Mouse (Mus musculus): ENCODE data around the gene Imp4. TPM values are rescaled to one million over a fixed set of nuclear protein-coding genes. Genes with fewer than 3 reads are reported as not detected.

The Imp4 gene
- polyA plus RNA-seq, 1 experiment from 2014 or later: 102 TPM

DNA sequence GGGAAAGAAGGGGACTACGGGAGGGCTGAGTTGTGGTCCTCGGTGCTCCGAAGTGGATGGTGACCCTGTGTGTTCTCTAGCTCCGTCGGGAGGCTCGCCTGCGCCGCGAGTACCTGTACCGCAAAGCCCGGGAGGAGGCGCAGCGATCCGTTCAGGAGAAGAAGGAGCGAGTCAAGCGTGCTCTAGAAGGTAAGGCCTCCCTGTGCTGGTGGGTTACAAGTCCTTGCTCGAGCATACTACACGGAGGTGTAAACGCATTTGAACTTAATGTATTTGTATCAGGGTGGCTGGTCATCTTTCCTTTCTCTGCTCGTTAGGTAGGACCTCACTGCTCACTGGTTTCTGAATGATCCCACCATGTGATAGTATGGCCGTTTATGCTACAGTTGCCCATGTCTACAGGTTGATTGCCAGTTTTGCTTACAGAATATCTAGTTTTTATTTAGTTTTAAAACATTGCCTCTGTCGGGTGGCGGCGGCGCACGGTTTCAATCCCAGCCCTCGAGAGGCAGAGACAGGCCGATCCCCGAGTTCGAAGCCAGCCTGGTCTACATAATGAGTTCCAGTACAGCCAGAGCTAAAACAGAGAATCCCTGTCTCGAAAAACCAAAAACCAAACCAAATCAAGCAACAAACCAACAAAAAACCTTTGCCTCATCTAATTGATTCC, 445 bp downstream of the Imp4 start:
- Histone ChIP-seq H3K9me3 (ENCODE audit: control insufficient read depth, low read length) (no peaks in the 10 kb centered on the region), H3K27ac (ENCODE audit: low read depth, low read length) (peak overlapping the region; percentile 62), H3K9ac (ENCODE audit: low read depth, low read length) (peak overlapping the region; percentile 76), H3K36me3 (ENCODE audit: control insufficient read depth, insufficient read depth, low read length) (peaks cover 35% of the 10 kb centered on the region), H3K27me3 (ENCODE audit: control insufficient read depth, insufficient read depth, low read length) (no peaks in the 10 kb centered on the region), H3K4me2 (replicated peaks; ENCODE audit: low read depth, low read length) (peak overlapping the region; percentile 68), H3K4me3 (ENCODE audit: low read length) (peak overlapping the region; percentile 75), H3K4me1 (ENCODE audit: control insufficient read depth, insufficient read depth, low read length) (peaks cover 9% of the 10 kb centered on the region)
- 8% methylated on average over 31 of the region's 31 CpGs for WGBS
- peak; percentile 54 for ATAC-seq (ENCODE audit: low FRiP score, low TSS enrichment)

DNA sequence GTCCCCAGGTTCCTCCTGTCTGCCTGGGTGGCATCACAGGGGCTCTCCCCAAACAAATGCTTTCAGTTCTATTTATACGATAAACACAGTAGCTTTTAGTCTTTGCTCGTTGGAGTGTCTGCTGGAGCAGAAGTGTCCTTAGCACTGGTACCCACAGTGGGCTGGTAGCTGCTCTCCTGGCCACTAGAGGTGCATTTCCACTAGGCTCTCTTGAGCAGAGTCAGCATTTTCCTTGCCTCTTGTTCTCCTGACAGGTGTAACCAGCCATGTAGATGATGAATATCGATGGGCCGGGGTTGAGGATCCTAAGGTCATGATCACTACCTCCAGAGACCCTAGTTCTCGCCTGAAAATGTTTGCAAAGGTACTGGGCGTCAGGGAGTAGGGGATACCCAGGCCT, 3.5 kb downstream of the Imp4 start:
- Histone ChIP-seq H3K4me1 (ENCODE audit: control insufficient read depth, insufficient read depth, low read length) (peaks cover 9% of the 10 kb centered on the region), H3K36me3 (ENCODE audit: control insufficient read depth, insufficient read depth, low read length) (peaks cover 52% of the 10 kb centered on the region), H3K9me3 (ENCODE audit: control insufficient read depth, low read length) (no peaks in the 10 kb centered on the region), H3K9ac (ENCODE audit: low read depth, low read length) (no peak overlapping the region), H3K4me3 (ENCODE audit: low read length) (no peak overlapping the region), H3K4me2 (replicated peaks; ENCODE audit: low read depth, low read length) (no peak overlapping the region), H3K27me3 (ENCODE audit: control insufficient read depth, insufficient read depth, low read length) (no peaks in the 10 kb centered on the region), H3K27ac (ENCODE audit: low read depth, low read length) (no peak overlapping the region)
- 94% methylated on average over 6 of the region's 6 CpGs for WGBS
- ATAC-seq (ENCODE audit: low FRiP score, low TSS enrichment): no peak

- ATAC-seq (ENCODE audit: low FRiP score, low TSS enrichment): no peak
- no peak overlapping the region for H3K9ac ChIP-seq (ENCODE audit: low read depth, low read length)
- H3K27ac ChIP-seq (ENCODE audit: low read depth, low read length): no peak overlapping the region
- no peak overlapping the region for H3K4me3 ChIP-seq (ENCODE audit: low read length)
- H3K4me1 ChIP-seq (ENCODE audit: control insufficient read depth, insufficient read depth, low read length): no peaks in the 10 kb centered on the region
- peaks cover 21% of the 10 kb centered on the region; the same call in 1 of the 2 replicates for H3K27me3 ChIP-seq (ENCODE audit: control insufficient read depth, insufficient read depth, low read length)
- H3K9me3 ChIP-seq (ENCODE audit: control insufficient read depth, low read length): no peaks in the 10 kb centered on the region
- no peak overlapping the region for H3K4me2 ChIP-seq (replicated peaks; ENCODE audit: low read depth, low read length)
- H3K36me3 ChIP-seq (ENCODE audit: control insufficient read depth, insufficient read depth, low read length): no peaks in the 10 kb centered on the region
- 28% methylated on average over 8 of the region's 8 CpGs for WGBS
Observed at GRCm38 (mm10) chr1:34458431-34458830, 18.8 kb downstream of the Imp4 start.

- Histone ChIP-seq H3K27me3 (ENCODE audit: control insufficient read depth, insufficient read depth, low read length) (peaks cover 21% of the 10 kb centered on the region; the same call in 1 of the 2 replicates), H3K36me3 (ENCODE audit: control insufficient read depth, insufficient read depth, low read length) (no peaks in the 10 kb centered on the region), H3K9ac (ENCODE audit: low read depth, low read length) (peak within 1 kb of the TSS; percentile 34; the same call in 1 of the 2 replicates), H3K4me3 (ENCODE audit: low read length) (peak within 1 kb of the TSS; percentile 50), H3K9me3 (ENCODE audit: control insufficient read depth, low read length) (no peaks in the 10 kb centered on the region), H3K4me2 (replicated peaks; ENCODE audit: low read depth, low read length) (peak within 1 kb of the TSS; percentile 75), H3K27ac (ENCODE audit: low read depth, low read length) (no peak within 1 kb of the TSS), H3K4me1 (ENCODE audit: control insufficient read depth, insufficient read depth, low read length) (no peaks in the 10 kb centered on the region)
- ATAC-seq (ENCODE audit: low FRiP score, low TSS enrichment): peak; percentile 93
- WGBS: under 1% methylated on average over 48 of the region's 48 CpGs
Observed at GRCm38 (mm10) chr1:34459284-34460060, 19.8 kb downstream of the Imp4 start, which contains the start of gene Ptpn18. TSS of gene Ptpn18 (plus strand) at chr1:34459762.

- peak overlapping the region; percentile 50 for H3K4me3 ChIP-seq (ENCODE audit: low read length)
- peak overlapping the region; percentile 75 for H3K4me2 ChIP-seq (replicated peaks; ENCODE audit: low read depth, low read length)
- H3K27ac ChIP-seq (ENCODE audit: low read depth, low read length): no peak overlapping the region
- WGBS: 1% methylated on average over 15 of the region's 15 CpGs
- peak overlapping the region; percentile 34; the same call in 1 of the 2 replicates for H3K9ac ChIP-seq (ENCODE audit: low read depth, low read length)
- H3K9me3 ChIP-seq (ENCODE audit: control insufficient read depth, low read length): no peaks in the 10 kb centered on the region
- no peaks in the 10 kb centered on the region for H3K36me3 ChIP-seq (ENCODE audit: control insufficient read depth, insufficient read depth, low read length)
- peaks cover 21% of the 10 kb centered on the region; the same call in 1 of the 2 replicates for H3K27me3 ChIP-seq (ENCODE audit: control insufficient read depth, insufficient read depth, low read length)
- H3K4me1 ChIP-seq (ENCODE audit: control insufficient read depth, insufficient read depth, low read length): no peaks in the 10 kb centered on the region
- ATAC-seq (ENCODE audit: low FRiP score, low TSS enrichment): no peak; the same call in 1 of the 2 replicates
Observed at GRCm38 (mm10) chr1:34460061-34460441, 20.4 kb downstream of the Imp4 start.

- H3K9me3 ChIP-seq (ENCODE audit: control insufficient read depth, low read length): no peaks in the 10 kb centered on the region
- 26% methylated on average over 7 of the region's 7 CpGs for WGBS
- no peak overlapping the region for H3K4me3 ChIP-seq (ENCODE audit: low read length)
- no peaks in the 10 kb centered on the region for H3K36me3 ChIP-seq (ENCODE audit: control insufficient read depth, insufficient read depth, low read length)
- no peak overlapping the region for H3K27ac ChIP-seq (ENCODE audit: low read depth, low read length)
- no peak; the same call in 1 of the 2 replicates for ATAC-seq (ENCODE audit: low FRiP score, low TSS enrichment)
- H3K4me1 ChIP-seq (ENCODE audit: control insufficient read depth, insufficient read depth, low read length): 0 out of 2 replicates have a peak, but pooled peaks cover 5% of the 10 kb centered on the region
- no peak overlapping the region for H3K4me2 ChIP-seq (replicated peaks; ENCODE audit: low read depth, low read length)
- H3K9ac ChIP-seq (ENCODE audit: low read depth, low read length): no peak overlapping the region
- H3K27me3 ChIP-seq (ENCODE audit: control insufficient read depth, insufficient read depth, low read length): peaks cover 14% of the 10 kb centered on the region; the same call in 1 of the 2 replicates
Observed at GRCm38 (mm10) chr1:34462766-34463165, 23.1 kb downstream of the Imp4 start.

DNA sequence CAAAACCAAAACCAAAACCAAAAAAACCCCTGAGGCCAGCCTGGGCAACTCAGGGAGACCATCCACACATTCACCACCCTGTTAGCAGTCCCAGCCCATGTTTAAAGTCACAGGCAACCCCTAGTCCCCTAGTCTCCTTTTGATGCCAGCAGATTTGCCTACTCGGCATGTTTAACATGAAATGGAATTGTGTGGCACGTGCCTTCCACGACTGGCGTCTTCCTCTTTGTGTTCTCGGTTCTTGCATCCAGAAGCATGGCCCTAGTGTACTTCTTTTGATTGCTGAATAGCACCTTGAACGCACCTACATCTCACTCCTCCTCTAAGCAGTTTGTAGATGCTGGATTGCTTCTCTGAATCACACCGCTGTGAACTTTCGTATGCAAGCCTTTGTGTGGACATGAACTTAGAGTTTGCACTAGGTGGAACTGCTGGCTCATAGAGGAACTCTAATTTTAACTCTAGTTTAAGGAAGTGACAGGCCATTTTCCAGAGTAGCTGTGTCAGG, 24.7 kb downstream of the Imp4 start:
- Histone ChIP-seq H3K27me3 (ENCODE audit: control insufficient read depth, insufficient read depth, low read length) (peaks cover 3% of the 10 kb centered on the region; the same call in 1 of the 2 replicates), H3K4me3 (ENCODE audit: low read length) (no peak overlapping the region), H3K9me3 (ENCODE audit: control insufficient read depth, low read length) (no peaks in the 10 kb centered on the region), H3K4me1 (ENCODE audit: control insufficient read depth, insufficient read depth, low read length) (0 out of 2 replicates have a peak, but pooled peaks cover 5% of the 10 kb centered on the region), H3K9ac (ENCODE audit: low read depth, low read length) (no peak overlapping the region), H3K27ac (ENCODE audit: low read depth, low read length) (no peak overlapping the region), H3K36me3 (ENCODE audit: control insufficient read depth, insufficient read depth, low read length) (no peaks in the 10 kb centered on the region), H3K4me2 (replicated peaks; ENCODE audit: low read depth, low read length) (no peak overlapping the region)
- WGBS: 86% methylated on average over 8 of the region's 8 CpGs
- ATAC-seq (ENCODE audit: low FRiP score, low TSS enrichment): no peak

DNA sequence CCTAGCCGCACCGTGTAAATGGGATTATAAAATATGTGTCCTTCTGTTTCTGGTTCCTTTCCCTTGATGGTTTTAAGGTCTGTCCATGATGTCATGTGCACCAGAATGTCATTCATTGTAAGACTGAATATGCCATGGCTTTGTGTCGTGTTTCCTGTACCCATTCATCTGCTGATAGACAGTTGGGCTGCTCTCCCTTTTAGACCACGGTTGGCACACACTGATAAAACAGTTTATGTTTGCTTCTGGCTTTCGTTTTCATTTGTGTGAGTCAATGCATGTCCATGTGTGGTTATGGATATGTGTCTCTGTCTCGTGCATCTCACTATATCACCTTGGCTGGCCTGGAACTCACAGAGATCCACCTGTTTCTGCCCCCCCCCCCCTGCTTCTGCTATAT, 25.8 kb downstream of the Imp4 start:
- H3K27ac ChIP-seq (ENCODE audit: low read depth, low read length): no peak overlapping the region
- ATAC-seq (ENCODE audit: low FRiP score, low TSS enrichment): no peak
- no peaks in the 10 kb centered on the region for H3K36me3 ChIP-seq (ENCODE audit: control insufficient read depth, insufficient read depth, low read length)
- 0 out of 2 replicates have a peak, but pooled peaks cover 5% of the 10 kb centered on the region for H3K4me1 ChIP-seq (ENCODE audit: control insufficient read depth, insufficient read depth, low read length)
- no peak overlapping the region for H3K4me2 ChIP-seq (replicated peaks; ENCODE audit: low read depth, low read length)
- H3K4me3 ChIP-seq (ENCODE audit: low read length): no peak overlapping the region
- H3K9me3 ChIP-seq (ENCODE audit: control insufficient read depth, low read length): no peaks in the 10 kb centered on the region
- no peaks in the 10 kb centered on the region; the same call in 1 of the 2 replicates for H3K27me3 ChIP-seq (ENCODE audit: control insufficient read depth, insufficient read depth, low read length)
- 79% methylated on average over 6 of the region's 6 CpGs for WGBS
- no peak overlapping the region for H3K9ac ChIP-seq (ENCODE audit: low read depth, low read length)
